Mouse (Mus musculus) E14TG2a.4 (cell line): ENCODE results near the gene Krtap22-2.
"Not testable (repeated sequence)": the region's sequence is repeated elsewhere in the genome, so short reads cannot be mapped to it uniquely, and the experiment has no call there.

Experiments used
- CTCF ChIP-seq: conservative IDR thresholded peaks from 2 replicates; pipeline ENCODE4 v1.5.1; 2014; ENCODE audit warnings: low read length
- NANOG ChIP-seq: IDR thresholded peaks from 2 replicates; pipeline ENCODE4 v1.6.1; 2014; ENCODE audit warnings: borderline replicate concordance, low read length, mixed read lengths

DNA sequence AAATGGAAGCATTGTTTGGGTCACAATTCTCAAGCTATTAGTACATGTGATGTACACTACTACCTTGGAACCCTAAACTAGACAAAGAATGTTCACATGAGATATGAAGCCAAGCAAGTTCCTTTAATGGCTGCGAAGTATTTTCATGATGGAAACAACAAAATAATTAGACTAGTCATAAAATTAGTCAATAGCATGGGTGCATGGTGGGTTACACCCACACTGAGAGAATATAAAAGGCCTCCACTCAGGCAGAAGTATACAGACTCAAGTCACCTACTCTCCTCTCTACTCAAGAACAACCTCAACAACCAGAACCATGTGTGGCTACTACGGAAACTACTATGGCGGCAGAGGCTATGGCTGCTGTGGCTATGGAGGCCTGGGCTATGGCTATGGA lies 20.8 kb upstream of the Krtap22-2 start, which contains the start of gene Krtap6-1:
- not testable (repeated sequence) for TF ChIP-seq CTCF, NANOG
